Comparison of ENCODE assay signal across 10 mouse cellular contexts in the genomic region with DNA sequence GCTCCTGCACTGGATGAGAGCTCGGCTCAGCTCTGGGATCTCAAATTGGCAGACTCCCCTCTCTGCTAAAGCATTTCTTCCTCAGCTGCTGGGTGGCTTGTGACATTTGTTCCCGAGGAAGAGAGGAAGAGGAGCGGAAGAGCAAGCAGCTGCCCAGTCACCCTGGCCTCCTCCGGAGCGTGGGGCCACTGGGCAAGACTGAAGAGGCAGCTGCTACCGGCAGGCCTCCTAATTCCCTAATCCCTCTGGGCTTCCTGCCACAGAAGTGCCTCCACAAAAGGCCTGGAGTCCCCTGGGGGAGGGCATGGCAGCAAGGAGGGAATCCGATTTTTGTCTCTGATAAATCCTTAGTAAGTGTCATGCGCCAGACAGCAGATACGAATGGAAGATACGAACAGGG.
DNase-seq lines count a peak whose midpoint lies in the region; ATAC-seq and TF ChIP-seq lines count a peak whose summit lies in the region.
"Had no signal": no experiment of that assay in that cellular context is flagged by ENCODE, and none has a peak within 500 bp of the region (broad histone marks: within the 10 kb centered on the region; RNA-seq: fewer than 3 reads in every experiment).

No protein-coding gene starts in this region.

- WGBS in embryonic facial prominence, embryonic 10.5 days: 69% methylated on average over 10 of the region's 10 CpGs
- WGBS in hindbrain, embryonic 14.5 days: 31% methylated on average over 10 of the region's 10 CpGs
- 40% methylated on average over 10 of the region's 10 CpGs for WGBS in neural tube, embryonic 14.5 days

- no peaks in the 10 kb centered on the region for H3K27me3 ChIP-seq in embryonic facial prominence, embryonic 10.5 days (replicated peaks; ENCODE audit: low read depth, poor library complexity, severe bottlenecking)
- no peaks in the 10 kb centered on the region for H3K27me3 ChIP-seq in hindbrain, embryonic 14.5 days (ENCODE audit: control insufficient read depth, insufficient read depth, low read length)
- H3K27me3 ChIP-seq in neural tube, embryonic 14.5 days (ENCODE audit: control insufficient read depth, insufficient read depth, low read length): no peaks in the 10 kb centered on the region

- peak overlapping the region; percentile 16; the same call in 1 of the 2 replicates for H3K27ac ChIP-seq in gastrocnemius, adult 2 months
- peak overlapping the region; percentile 61 for H3K27ac ChIP-seq in embryonic facial prominence, embryonic 10.5 days (replicated peaks)
- peak overlapping the region; percentile 69 for H3K27ac ChIP-seq in hindbrain, embryonic 14.5 days
- H3K27ac ChIP-seq in neural tube, embryonic 14.5 days (ENCODE audit: low read depth, low read length): peak overlapping the region; percentile 79

- H3K4me1 ChIP-seq in embryonic facial prominence, embryonic 10.5 days: peaks cover 9% of the 10 kb centered on the region
- peaks cover 14% of the 10 kb centered on the region for H3K4me1 ChIP-seq in hindbrain, embryonic 14.5 days (replicated peaks; ENCODE audit: control insufficient read depth, insufficient read depth, low read length)
- peaks cover 11% of the 10 kb centered on the region; the same call in 1 of the 2 replicates for H3K4me1 ChIP-seq in neural tube, embryonic 14.5 days (ENCODE audit: control insufficient read depth, insufficient read depth, low read length)

- intact Hi-C loops in gastrocnemius, adult 2 months (cut with DNase I): no loop called here
- intact Hi-C loops in heart, postnatal 14 days (cut with DNase I): no loop called here

- H3K9ac ChIP-seq in hindbrain, embryonic 14.5 days: 0 out of 2 replicates have a peak overlapping the region, but pooled peaks have one; percentile 5
- H3K9ac ChIP-seq in neural tube, embryonic 14.5 days (replicated peaks; ENCODE audit: low read depth, low read length): no peak overlapping the region

- H3K4me3 ChIP-seq in gastrocnemius, adult 2 months: peak overlapping the region; percentile 59
- no peak overlapping the region for H3K4me3 ChIP-seq in embryonic facial prominence, embryonic 10.5 days
- H3K4me3 ChIP-seq in hindbrain, embryonic 14.5 days (replicated peaks; ENCODE audit: low read length): no peak overlapping the region
- no peak overlapping the region for H3K4me3 ChIP-seq in neural tube, embryonic 14.5 days (ENCODE audit: low read depth, low read length)
- H3K4me3 ChIP-seq: erythroblast, embryonic 14.5 days; megakaryocyte, embryonic 14.5 days had no signal

- DNase-seq in gastrocnemius, adult 2 months: peak; percentile 49
- DNase-seq in gastrocnemius, adult 18-20 months (ENCODE audit: low spot score): no peak
- no peak for DNase-seq in embryonic facial prominence, embryonic 10.5 days (ENCODE audit: low spot score)
- peak; percentile 74 for DNase-seq in hindbrain, embryonic 14.5 days (ENCODE audit: low spot score)
- DNase-seq in spleen, postnatal 4 days (ENCODE audit: low spot score in 2 of 2): no peak
- no peak for DNase-seq in heart, postnatal 14 days

- H3K36me3 ChIP-seq in embryonic facial prominence, embryonic 10.5 days (replicated peaks): no peaks in the 10 kb centered on the region
- no peaks in the 10 kb centered on the region for H3K36me3 ChIP-seq in hindbrain, embryonic 14.5 days (replicated peaks; ENCODE audit: control insufficient read depth, insufficient read depth)
- no peaks in the 10 kb centered on the region for H3K36me3 ChIP-seq in neural tube, embryonic 14.5 days (ENCODE audit: control insufficient read depth, insufficient read depth, low read length)

- no peak for TF ChIP-seq CTCF in gastrocnemius, adult 2 months (IDR thresholded peaks at IDR 0.05)

- peak overlapping the region; percentile 34 for H3K4me2 ChIP-seq in hindbrain, embryonic 14.5 days (replicated peaks)
- H3K4me2 ChIP-seq in neural tube, embryonic 14.5 days (ENCODE audit: low read depth, low read length): peak overlapping the region; percentile 30; the same call in 1 of the 2 replicates

- H3K9me3 ChIP-seq in embryonic facial prominence, embryonic 10.5 days: no peaks in the 10 kb centered on the region
- no peaks in the 10 kb centered on the region for H3K9me3 ChIP-seq in hindbrain, embryonic 14.5 days (ENCODE audit: control insufficient read depth, low read length)
- no peaks in the 10 kb centered on the region for H3K9me3 ChIP-seq in neural tube, embryonic 14.5 days (ENCODE audit: control insufficient read depth, low read length)

- peak; percentile 36 for ATAC-seq in hindbrain, embryonic 14.5 days (ENCODE audit: low FRiP score)
- ATAC-seq in neural tube, embryonic 14.5 days (ENCODE audit: low read depth): peak; percentile 23
- ATAC-seq in granulocyte monocyte progenitor cell, adult 5-6 weeks (replicated peaks; ENCODE audit: poor library complexity, severe bottlenecking): no peak

Comparison
In these comparisons a context has a peak if more than half of its experiments do, and no peak if none do; other contexts are left out.
1. DNase-seq: peak in gastrocnemius, adult 2 months (single experiment) and hindbrain, embryonic 14.5 days (single experiment); none in gastrocnemius, adult 18-20 months (single experiment), embryonic facial prominence, embryonic 10.5 days (single experiment), spleen, postnatal 4 days (0 of 2) and heart, postnatal 14 days (0 of 2).
2. H3K27ac ChIP-seq: peak in every context shown above with its lines; median percentile 79 in neural tube, embryonic 14.5 days; 69 in hindbrain, embryonic 14.5 days; 61 in embryonic facial prominence, embryonic 10.5 days; 16 in gastrocnemius, adult 2 months.